Mouse (Mus musculus): ENCODE results near the gene Rac2.

GRCm38 (mm10) chr15:78554545-78555313, 17.9 kb downstream of the Rac2 start:
- TF ChIP-seq GATA1 (IDR thresholded peaks at IDR 0.05; ENCODE audit: low read length), result no peak
- no peak for TF ChIP-seq TAL1 (IDR thresholded peaks at IDR 0.05; ENCODE audit: low read length)

All from erythroblast, embryonic 14.5 days (primary cell).